Mouse (Mus musculus) hindbrain, embryonic 11.5 days (tissue): ENCODE measurements around the gene Tfg. TPM values are rescaled to one million over a fixed set of nuclear protein-coding genes. Genes with fewer than 3 reads are reported as not detected.

Source experiments
- ATAC-seq: fragments of 200-750 bp; cut with Nextera tagmentation; 2 replicates; pipeline ENCODE4 v1.8.0; 2017; ENCODE audit warnings: mild to moderate bottlenecking, moderate TSS enrichment, moderate library complexity; ENCODE audit not compliant: low FRiP score
- DNase-seq: peaks from one replicate; pipeline ENCODE4 v3.0.0-alpha.2; 2015; ENCODE audit warnings: low spot score
- H3K27ac ChIP-seq: fragments of 300-500 bp; sonication (generic); 2 replicates; pipeline ENCODE4 v1.5.1; 2014; ENCODE audit warnings: mild to moderate bottlenecking, low read depth, low read length
- H3K27me3 ChIP-seq: fragments of 300-500 bp; sonication (generic); 2 replicates; pipeline ENCODE4 v1.6.1; 2014; ENCODE audit warnings: mild to moderate bottlenecking, low read length, moderate library complexity, mixed read lengths; ENCODE audit not compliant: control insufficient read depth, insufficient read depth
- H3K36me3 ChIP-seq: fragments of 300-500 bp; sonication (generic); 2 replicates; pipeline ENCODE4 v1.6.1; 2014; ENCODE audit warnings: mild to moderate bottlenecking, low read length, moderate library complexity, mixed read lengths; ENCODE audit not compliant: control insufficient read depth, insufficient read depth
- H3K4me1 ChIP-seq: fragments of 300-500 bp; sonication (generic); replicated peaks from 2 replicates; pipeline ENCODE4 v1.6.1; 2014; ENCODE audit warnings: low read length, mixed read lengths; ENCODE audit not compliant: control insufficient read depth, insufficient read depth
- H3K4me2 ChIP-seq: fragments of 300-500 bp; sonication (generic); replicated peaks from 2 replicates; pipeline ENCODE4 v1.6.1; 2014; ENCODE audit warnings: mild to moderate bottlenecking, low read depth, low read length
- H3K4me3 ChIP-seq: fragments of 300-500 bp; sonication (generic); 2 replicates; pipeline ENCODE4 v1.5.1; 2014; ENCODE audit warnings: low read depth, low read length
- H3K9ac ChIP-seq: fragments of 300-500 bp; sonication (generic); 2 replicates; pipeline ENCODE4 v1.6.1; 2014; ENCODE audit warnings: low read depth, low read length
- H3K9me3 ChIP-seq: fragments of 300-500 bp; sonication (generic); 2 replicates; pipeline ENCODE4 v1.6.1; 2016; ENCODE audit warnings: low read length; ENCODE audit not compliant: control insufficient read depth
- WGBS: fragments of 180-500 bp; shearing (Covaris S2); extraction: QIAGEN DNeasy Blood & Tissue Kit; methylation state at CpG from one replicate; pipeline ENCODE4 v1.1.7; 2014; 5-methylcytosine and 5-hydroxymethylcytosine counted together
- polyA plus RNA-seq: library from polyadenylated mRNA; unstranded; fragments of >200 nt; fragmentation: Nextera tagmentation; extraction: Ambion mirVana; gene quantifications from 2 replicates; pipeline ENCODE4 v1.2.1, GENCODE M21; 2014

Gene Tfg
- polyA plus RNA-seq, 1 experiment from 2014 or later = 227 TPM

DNA sequence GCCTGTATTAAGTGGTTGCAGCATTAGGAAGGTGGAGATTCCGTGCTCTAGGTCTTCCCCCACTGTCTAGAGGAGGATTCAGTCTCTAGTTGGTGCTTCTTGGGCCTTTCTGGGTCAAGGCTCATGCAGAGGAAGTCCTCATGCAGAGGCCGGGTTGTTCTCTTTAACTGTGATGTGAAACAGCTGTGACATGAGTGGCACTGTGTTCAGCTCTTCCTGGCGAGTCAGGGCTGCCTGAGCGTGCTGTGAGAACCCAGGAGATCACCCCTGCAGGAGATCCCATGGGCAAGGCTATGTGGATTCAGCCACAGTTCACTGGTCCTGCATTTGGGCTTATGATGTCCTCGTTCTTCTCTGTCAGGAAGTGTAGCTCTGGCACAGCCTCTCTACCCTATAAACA lies 47.7 kb downstream of the Tfg start:
- DNase-seq = no peak
- H3K9ac ChIP-seq = no peak overlapping the region
- no peaks in the 10 kb centered on the region for H3K27me3 ChIP-seq

DNA sequence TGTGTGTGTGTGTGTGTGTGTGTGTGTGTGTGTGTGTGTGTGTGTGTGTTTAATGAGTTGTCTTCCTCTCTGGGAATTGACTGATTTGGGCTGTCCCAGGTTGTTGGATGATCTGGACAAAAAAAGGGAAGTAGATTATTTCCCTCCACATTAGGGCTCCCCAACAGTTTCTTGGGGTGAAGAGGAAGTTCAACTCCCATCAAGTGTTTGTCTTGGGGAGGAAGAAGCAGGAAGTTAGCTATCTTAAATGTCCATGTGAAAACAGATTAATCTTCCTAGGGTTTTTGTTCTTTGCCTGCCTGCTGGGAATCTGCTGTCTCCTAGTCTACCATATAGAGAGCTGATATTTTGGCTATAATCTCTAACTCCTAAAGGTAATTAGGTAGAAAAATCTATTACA lies 58.4 kb downstream of the Tfg start:
- DNase-seq (no peak), ATAC-seq (no peak)
- no peaks in the 10 kb centered on the region for H3K9me3 ChIP-seq
- no peak overlapping the region for H3K4me2 ChIP-seq
- no peaks in the 10 kb centered on the region for H3K27me3 ChIP-seq
- H3K27ac ChIP-seq = no peak overlapping the region
- no peaks in the 10 kb centered on the region for H3K4me1 ChIP-seq
- H3K36me3 ChIP-seq = no peaks in the 10 kb centered on the region
- no peak overlapping the region for H3K4me3 ChIP-seq
- no peak overlapping the region for H3K9ac ChIP-seq

More for the DNA sequence above, 47.7 kb downstream of the Tfg start:
- Histone ChIP-seq H3K27ac (no peak overlapping the region), H3K4me1 (no peaks in the 10 kb centered on the region), H3K4me3 (no peak overlapping the region), H3K4me2 (no peak overlapping the region), H3K36me3 (no peaks in the 10 kb centered on the region), H3K9me3 (no peaks in the 10 kb centered on the region)
- 76% methylated on average over 5 of the region's 5 CpGs for WGBS
- no peak for ATAC-seq

DNA sequence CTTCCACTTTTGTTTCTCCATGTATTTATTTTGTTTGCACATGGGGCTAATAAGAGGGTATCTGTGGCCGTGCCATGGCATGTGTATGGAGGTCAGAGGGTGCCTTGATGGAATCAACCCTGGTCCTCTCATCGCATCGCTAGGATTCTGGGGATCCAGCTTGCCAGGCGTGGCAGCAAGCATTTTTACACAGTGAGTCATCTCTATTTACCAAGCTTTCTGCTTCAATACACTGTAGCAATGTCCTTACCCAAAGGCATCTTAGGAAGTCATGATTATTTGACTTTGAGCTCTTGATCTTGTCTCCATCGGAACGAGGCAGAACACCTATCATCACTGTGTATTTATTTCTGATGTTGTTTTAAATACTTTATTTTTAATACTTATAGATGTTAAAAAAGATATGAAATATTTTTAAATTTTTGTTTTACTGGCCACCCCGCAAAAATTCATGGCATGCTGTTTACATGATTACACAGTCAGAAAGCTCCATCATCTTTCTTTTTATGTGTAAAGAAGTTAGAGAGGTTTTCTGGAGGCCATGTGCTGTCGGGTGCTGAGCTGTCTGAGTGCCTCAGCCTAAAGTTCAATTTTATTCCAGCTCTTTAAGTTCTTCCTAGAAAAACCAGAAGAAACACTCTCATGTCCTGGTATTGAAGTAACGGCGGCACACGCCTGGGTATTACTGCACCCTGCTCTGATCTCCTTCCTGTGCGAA lies 61.9 kb downstream of the Tfg start:
- H3K27ac ChIP-seq = no peak overlapping the region
- H3K9me3 ChIP-seq = no peaks in the 10 kb centered on the region
- DNase-seq (no peak), ATAC-seq (no peak)
- H3K36me3 ChIP-seq = no peaks in the 10 kb centered on the region
- H3K4me1 ChIP-seq = no peaks in the 10 kb centered on the region
- H3K9ac ChIP-seq = no peak overlapping the region
- WGBS = 86% methylated on average over 12 of the region's 12 CpGs
- no peaks in the 10 kb centered on the region for H3K27me3 ChIP-seq
- H3K4me2 ChIP-seq = no peak overlapping the region
- no peak overlapping the region for H3K4me3 ChIP-seq

DNA sequence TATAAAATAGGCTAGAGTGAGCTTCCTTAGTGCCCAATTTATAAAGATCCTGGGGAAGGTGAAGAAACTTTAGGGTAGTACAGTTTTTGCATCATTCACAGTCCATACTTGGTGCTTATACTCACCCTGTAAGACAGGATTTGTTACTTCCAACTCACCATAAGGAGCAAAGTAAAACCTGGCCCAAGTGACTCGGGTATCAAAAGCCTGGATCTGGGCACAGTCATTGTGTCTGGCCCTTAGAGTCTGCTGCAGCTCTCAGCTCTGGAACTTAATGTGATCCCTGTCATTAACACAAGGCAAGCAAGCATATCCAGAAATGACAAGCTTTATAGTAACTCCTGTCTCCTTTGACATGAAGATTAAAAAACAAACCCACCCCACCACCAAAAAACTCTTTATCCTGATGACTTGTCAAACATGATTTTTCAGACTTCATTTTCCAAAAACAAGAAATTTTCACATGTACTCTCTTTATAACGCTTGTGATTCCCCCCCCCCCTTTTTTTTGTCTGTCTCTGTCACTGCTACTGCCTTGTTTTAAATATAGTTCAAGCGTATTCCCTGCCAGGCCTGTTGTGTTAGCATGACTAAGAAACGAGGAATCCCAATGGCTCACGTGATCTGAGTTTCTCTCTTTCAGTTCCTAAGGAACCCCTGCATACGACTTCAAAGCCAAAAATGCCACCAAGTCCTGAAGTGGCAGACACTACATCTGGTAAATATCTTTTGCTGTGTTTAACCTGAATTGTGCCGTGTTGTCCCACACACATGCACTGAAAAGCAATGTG lies 70.7 kb downstream of the Tfg start:
- H3K36me3 ChIP-seq = no peaks in the 10 kb centered on the region
- ATAC-seq (no peak), DNase-seq (no peak)
- H3K4me3 ChIP-seq = no peak overlapping the region
- H3K27ac ChIP-seq = no peak overlapping the region
- H3K4me2 ChIP-seq = no peak overlapping the region
- H3K9ac ChIP-seq = no peak overlapping the region
- H3K27me3 ChIP-seq = no peaks in the 10 kb centered on the region
- WGBS = 66% methylated on average over 7 of the region's 7 CpGs
- no peaks in the 10 kb centered on the region for H3K9me3 ChIP-seq
- no peaks in the 10 kb centered on the region for H3K4me1 ChIP-seq

DNA sequence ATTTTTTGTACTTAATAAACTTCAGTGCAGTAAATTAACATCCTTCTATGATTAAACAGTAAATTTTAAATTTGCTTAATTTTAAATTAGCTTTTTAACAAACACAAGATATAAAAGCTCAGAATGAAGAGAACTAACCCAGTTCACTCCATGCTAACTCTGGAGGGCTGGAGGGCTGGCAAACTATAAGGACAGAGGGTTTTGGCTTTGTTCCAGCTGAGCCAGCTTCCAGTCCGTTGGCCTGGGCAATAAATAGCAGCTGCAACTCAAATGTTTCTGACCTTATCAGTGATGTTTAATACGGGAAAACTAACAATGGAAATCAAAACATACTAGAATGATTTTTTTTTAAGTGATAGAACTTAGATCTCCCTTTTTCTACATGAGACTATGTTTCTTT lies 72.0 kb downstream of the Tfg start:
- Histone ChIP-seq H3K36me3 (no peaks in the 10 kb centered on the region), H3K9ac (no peak overlapping the region), H3K27ac (no peak overlapping the region), H3K27me3 (no peaks in the 10 kb centered on the region), H3K4me3 (no peak overlapping the region), H3K4me2 (no peak overlapping the region), H3K4me1 (no peaks in the 10 kb centered on the region), H3K9me3 (no peaks in the 10 kb centered on the region)
- peak; percentile 4 for DNase-seq
- ATAC-seq = no peak
- 55% methylated on average over 2 of the region's 2 CpGs for WGBS

Other genes starting within 250 kb of the Tfg start
- gene Abi3bp, start 239.6 kb downstream of the Tfg start, polyA plus RNA-seq = 0.57 and 0.70 TPM in 2 replicates
- not detected in 2 replicates for gene Adgrg7, start 78.4 kb upstream of the Tfg start, polyA plus RNA-seq
- gene Tmem45a, start 168.7 kb upstream of the Tfg start, polyA plus RNA-seq = 8.2 and 12.8 TPM in 2 replicates
- gene Lnp1, start 210.6 kb upstream of the Tfg start, polyA plus RNA-seq = not detected in 2 replicates